Mouse (Mus musculus) mouse trophoblast stem cell (cell line): Measurements from ENCODE around the gene Synm.

Experiments
- in situ Hi-C, 2 experiments: fragments of 300-500 bp; cut with MseI, MboI; formaldehyde crosslinking; loops; 2 replicates in 1 of 2; 3 replicates in 1 of 2; pipeline ENCODE4 v1.15.1; 2025

Synm gene

GRCm38 (mm10) chr7:67754606-67755005, 4.9 kb downstream of the Synm start:
- in situ Hi-C loops: loop anchor here in 1 of 2 experiments (10.0 kb wide), 1 partner anchor 80 kb away; no protein-coding TSS in a partner anchor

GRCm38 (mm10) chr7:67749441-67750239, 9.9 kb downstream of the Synm start:
- in situ Hi-C loops: loop anchor here in 1 of 2 experiments (10.0 kb wide), 1 partner anchor 75 kb away; no protein-coding TSS in a partner anchor

DNA sequence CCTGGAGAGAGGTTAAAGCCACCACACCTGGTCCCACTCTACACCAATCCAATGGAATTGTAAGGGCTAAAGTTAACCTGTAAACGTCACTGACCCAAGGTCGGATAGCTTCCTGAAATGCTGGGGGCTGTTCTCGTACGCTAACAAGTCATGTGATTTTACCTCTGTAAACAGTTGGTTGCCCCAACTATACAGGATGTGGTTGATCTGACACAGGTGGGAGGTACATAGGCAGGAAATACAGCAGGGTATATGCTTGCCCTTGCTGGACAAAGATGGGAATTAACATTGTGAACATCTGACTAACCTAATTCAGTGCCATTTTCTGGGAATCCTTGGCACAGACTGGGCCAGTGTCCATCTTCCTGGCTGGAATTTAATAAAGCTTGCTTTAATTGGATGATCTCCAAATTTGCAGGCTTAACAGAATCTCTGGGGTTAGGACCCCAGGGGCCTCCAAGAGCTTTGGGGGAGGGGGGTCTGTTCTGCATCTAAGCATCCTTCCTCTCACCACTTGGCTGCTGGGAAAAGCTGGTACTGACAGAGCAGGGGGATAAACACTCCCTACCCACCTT, 11.7 kb downstream of the Synm start:
- in situ Hi-C loops: no loop called here

DNA sequence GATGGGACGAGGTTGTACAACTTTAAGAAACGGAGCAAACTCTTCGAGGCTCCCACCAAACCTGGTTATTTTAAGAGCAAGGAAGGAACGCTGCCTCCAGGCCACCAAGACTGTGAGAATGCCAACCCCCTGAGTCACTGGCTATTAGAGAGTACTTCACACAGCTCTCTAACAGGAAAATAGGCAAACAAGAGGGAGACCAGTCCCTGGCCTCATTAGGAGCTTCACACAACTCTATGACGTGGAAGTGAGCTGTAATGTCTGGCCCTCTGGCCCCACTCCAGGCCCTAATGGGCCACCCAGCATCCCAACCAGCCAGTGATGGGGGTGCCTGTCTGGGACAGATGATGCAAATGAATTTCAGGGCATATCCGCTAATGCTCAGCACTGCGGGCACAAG, 17.8 kb downstream of the Synm start:
- in situ Hi-C loops: no loop called here

DNA sequence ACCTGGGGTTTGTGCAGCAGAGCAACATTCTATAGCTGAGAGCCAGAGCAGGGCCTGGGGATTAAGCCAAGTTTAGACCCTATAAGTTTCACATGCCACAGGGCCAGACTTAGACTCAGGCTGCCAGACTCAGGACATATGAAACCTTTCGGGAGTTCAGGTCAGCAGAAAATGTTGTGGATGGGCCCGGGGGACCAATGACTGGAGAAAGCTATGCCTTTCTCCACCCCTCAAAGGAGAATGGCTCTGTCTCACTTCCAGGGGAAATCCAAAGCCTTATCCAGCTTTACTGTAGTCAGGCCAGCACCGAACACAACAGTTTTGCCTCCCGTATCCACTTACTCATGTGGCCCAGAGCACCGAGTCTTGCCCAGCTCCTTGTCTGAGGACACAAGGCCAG, 18.7 kb downstream of the Synm start:
- in situ Hi-C loops: no loop called here

DNA sequence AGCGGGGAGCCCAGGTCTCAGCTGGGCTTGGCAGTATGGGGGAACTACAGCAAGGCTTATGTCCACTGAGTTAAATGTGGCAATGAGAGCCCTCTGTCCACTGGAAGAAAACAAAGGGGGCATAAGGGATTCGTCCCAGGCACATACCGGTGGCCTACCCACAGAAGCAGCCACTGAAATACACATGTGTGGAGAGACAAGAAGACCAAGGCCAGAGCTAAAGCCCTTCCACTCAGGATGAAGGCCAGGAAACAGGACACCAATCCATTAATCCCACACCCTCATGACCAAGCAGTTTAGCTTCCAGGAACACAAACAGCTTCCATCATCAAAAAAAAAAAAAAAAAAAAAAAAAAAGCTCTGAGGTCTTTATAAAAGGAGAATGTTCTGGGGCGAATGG, 19.2 kb downstream of the Synm start:
- in situ Hi-C loops: no loop called here

- in situ Hi-C loops: no loop called here
Observed at GRCm38 (mm10) chr7:67732276-67732675, 27.3 kb downstream of the Synm start.

DNA sequence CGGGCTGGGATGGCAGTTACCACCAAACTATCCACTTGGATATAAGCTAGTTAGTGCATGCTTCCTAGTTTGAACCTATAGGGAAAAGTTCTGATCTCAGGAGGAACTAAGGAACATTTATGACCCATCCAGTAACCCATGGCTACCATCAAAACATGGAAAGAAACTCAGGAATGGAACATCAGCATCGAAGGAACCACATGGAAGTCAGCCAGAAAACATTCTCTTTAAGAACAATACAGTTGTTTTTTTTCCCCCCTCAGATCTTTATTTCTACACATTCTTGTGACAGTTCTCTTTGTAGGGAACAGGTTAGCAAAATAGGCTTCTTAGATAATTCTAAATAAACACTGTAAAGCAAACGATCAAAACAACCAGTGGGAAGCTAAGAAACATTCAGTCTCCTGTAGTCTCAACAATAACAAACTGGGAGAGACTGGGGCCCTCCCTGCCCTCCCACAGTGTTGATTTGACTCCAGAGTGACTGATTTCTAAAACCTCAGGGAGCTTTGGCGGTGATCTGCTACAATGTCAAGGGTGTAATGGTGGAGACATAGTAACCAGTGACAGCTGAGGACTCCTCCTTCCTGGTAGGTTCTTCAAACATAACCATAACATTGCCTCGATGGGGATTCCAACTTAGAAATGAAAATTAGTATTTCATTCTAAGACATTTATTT, 29.0 kb downstream of the Synm start:
- in situ Hi-C loops: no loop called here

- in situ Hi-C loops: no loop called here
Observed at GRCm38 (mm10) chr7:67728809-67729208, 30.7 kb downstream of the Synm start.

- in situ Hi-C loops: no loop called here
Observed at GRCm38 (mm10) chr7:67728203-67728602, 31.3 kb downstream of the Synm start.

DNA sequence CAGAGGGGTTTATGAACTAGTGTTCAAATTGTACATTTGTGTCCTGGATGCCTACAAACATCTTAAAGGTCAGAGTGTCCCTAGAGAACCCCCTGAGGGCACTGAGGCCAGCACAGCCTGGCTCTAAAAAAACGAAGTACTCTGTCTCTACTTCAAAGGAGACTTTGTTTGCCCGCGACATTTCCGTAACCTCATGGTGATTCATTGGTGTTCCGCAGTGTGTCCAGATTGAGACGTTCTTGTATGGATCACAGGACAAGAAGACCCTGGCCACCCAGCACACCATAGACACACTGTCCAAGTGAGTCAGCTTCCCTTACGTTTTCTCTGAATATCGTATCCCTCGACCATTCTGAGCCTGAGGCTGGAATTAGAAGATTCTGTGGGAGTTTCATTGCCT, 34.5 kb downstream of the Synm start:
- in situ Hi-C loops: no loop called here

DNA sequence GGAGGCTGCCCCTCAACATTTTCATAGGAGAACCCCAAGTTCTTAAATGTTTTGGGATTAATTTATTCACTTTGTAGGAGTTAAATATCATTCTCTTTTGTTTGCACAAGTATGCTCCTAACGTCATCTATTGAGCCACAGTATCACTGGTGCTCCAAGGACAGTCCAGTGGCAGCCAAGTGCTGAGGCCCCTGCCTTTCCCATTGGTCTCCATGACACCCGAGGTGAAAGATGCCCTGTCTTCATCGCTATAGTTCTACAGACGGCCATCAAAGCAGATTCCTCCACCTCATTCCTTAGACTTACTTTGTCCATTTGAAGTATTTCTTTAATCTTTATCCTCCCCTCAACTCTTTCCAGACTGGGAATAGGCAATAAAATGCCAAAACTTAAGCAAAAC, 35.0 kb downstream of the Synm start:
- in situ Hi-C loops: no loop called here

- in situ Hi-C loops: no loop called here
Observed at GRCm38 (mm10) chr7:67722163-67722562, 37.4 kb downstream of the Synm start.

GRCm38 (mm10) chr7:67718804-67719203, 40.7 kb downstream of the Synm start:
- in situ Hi-C loops: no loop called here

GRCm38 (mm10) chr7:67717520-67717919, 42.0 kb downstream of the Synm start:
- in situ Hi-C loops: no loop called here

GRCm38 (mm10) chr7:67716925-67717324, 42.6 kb downstream of the Synm start:
- in situ Hi-C loops: no loop called here

DNA sequence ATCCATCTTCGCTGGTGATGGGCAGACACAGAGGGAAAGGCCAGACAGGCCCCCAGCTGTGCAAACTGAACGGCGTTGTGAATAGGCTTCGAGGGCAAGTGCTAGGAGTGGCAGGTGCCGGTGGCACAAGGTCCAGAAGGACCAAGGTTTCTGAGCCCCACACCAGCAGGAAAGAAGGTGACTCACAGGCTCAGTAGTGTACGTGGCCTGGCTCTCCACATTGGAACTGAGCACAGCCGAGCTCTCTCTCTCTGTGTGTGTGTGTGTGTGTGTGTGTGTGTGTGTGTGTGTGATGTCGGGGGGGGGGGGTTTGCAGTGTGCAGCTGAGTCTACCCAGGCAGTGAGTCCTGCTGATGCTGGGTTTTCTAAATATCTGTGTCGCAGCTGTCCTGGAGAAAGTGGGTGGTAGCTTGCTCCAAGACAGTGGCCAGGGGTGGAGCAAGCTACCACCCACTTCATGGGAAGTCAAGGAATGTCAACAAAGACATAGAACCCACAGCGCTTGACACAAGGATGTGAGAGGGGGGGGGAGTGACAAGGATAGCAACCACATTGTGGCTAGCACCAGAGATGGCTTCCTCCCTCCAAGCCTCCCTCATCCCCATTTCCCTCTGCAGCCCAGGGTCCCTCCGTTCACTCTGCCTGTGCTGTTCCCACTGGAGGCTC, 43.2 kb downstream of the Synm start:
- in situ Hi-C loops: no loop called here

DNA sequence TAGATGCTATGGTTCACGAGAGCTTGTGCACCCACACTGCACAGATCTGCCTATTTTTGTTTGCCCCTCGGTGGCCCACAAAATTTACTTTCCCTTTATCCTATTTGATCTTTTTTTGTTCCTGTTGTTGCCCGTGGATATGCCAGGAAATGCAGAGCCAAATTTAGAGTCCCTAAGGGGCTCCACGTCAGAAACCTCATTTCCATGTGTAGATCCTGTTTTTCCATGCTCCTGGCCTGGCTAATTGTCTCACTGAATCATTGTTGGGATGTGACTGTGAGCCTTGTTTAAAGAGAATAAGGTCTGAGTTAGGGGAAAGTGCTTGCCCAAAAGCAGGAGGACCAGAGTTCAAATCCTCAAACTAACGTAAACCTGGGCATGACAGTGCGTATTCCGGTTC, 44.4 kb downstream of the Synm start:
- in situ Hi-C loops: no loop called here

- in situ Hi-C loops: no loop called here
Observed at GRCm38 (mm10) chr7:67713820-67714510, 45.6 kb downstream of the Synm start.

- in situ Hi-C loops: no loop called here
Observed at GRCm38 (mm10) chr7:67710216-67710615, 49.3 kb downstream of the Synm start.

- in situ Hi-C loops: no loop called here
Observed at GRCm38 (mm10) chr7:67708160-67708559, 51.4 kb downstream of the Synm start.
